8 mouse cellular contexts compared by ENCODE assay signal in the genomic region with DNA sequence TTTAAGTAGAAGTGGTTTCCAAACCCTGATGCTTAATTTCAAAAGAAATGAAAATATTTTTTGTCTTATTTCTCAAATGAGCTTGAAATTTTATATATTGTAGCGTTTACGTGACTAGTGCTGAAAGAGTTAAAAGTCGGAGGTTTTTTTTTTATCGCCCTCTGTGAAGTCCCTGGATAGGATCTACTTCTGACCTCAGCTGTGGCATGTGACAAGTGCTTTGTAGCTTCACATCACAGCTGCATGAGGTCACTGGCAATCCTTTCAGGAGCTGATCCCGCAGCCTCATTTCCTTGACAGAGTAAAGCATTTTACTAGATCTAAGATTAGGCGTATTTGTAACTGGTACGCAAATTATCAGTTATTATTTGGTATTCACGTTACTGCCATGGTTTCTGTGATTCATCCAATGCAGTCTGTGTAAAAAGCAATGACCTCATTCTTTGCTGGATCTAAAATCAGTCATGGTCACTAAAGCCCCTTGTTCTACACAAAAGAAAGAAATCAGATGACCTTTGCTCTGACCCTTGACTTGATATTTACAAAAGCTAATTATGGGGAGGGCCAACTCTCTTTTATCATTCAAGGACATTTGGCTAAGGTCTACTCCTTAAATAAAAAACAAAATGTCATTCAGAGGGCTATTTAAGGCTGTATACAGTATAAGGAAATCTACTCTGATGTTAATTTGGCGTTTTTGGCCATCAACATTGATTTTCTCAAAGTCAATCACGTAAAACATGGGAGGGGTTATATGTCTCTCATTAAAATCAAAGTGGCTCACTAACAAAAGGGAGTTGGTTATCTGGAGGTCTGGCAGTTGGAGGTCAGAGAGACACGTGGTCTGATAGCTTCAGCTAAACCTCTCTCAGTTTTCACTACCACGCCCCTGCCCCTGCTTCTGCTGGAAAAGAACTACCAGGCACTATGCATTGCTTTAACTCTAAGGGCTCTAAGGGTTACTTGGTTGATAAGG.
A peak's percentile ranks its signal among the peaks of the same experiment; 100 is the strongest.
DNase-seq lines count a peak whose midpoint lies in the region; ATAC-seq and TF ChIP-seq lines count a peak whose summit lies in the region.

No protein-coding gene starts in this region.

- TF ChIP-seq CTCF in kidney, postnatal 0 days (IDR thresholded peaks at IDR 0.05; ENCODE audit: low read depth) = no peak

- H3K27me3 ChIP-seq in kidney, postnatal 0 days (ENCODE audit: insufficient read depth, low read length) = no peaks in the 10 kb centered on the region
- H3K27me3 ChIP-seq in embryonic facial prominence, embryonic 14.5 days (replicated peaks; ENCODE audit: control insufficient read depth, insufficient read depth, low read length) = no peaks in the 10 kb centered on the region
- no peaks in the 10 kb centered on the region for H3K27me3 ChIP-seq in intestine, embryonic 16.5 days (replicated peaks; ENCODE audit: control insufficient read depth, insufficient read depth, low read length)

- no peak overlapping the region for H3K9ac ChIP-seq in kidney, postnatal 0 days (ENCODE audit: low read depth, low read length)
- H3K9ac ChIP-seq in embryonic facial prominence, embryonic 14.5 days (ENCODE audit: low read depth, low read length) = no peak overlapping the region
- no peak overlapping the region for H3K9ac ChIP-seq in intestine, embryonic 16.5 days (ENCODE audit: low read depth, low read length)

- H3K9me3 ChIP-seq in kidney, postnatal 0 days (replicated peaks; ENCODE audit: low read length) = no peaks in the 10 kb centered on the region
- no peaks in the 10 kb centered on the region for H3K9me3 ChIP-seq in embryonic facial prominence, embryonic 14.5 days (ENCODE audit: control insufficient read depth, low read length)
- H3K9me3 ChIP-seq in intestine, embryonic 16.5 days (ENCODE audit: control insufficient read depth, low read length) = no peaks in the 10 kb centered on the region

- WGBS in kidney, postnatal 0 days = 20% methylated on average over 12 of the region's 12 CpGs
- WGBS in embryonic facial prominence, embryonic 14.5 days = 16% methylated on average over 12 of the region's 12 CpGs
- WGBS in intestine, embryonic 16.5 days = 14% methylated on average over 12 of the region's 12 CpGs

- no peak overlapping the region for H3K27ac ChIP-seq in kidney, postnatal 0 days
- H3K27ac ChIP-seq in embryonic facial prominence, embryonic 14.5 days (replicated peaks; ENCODE audit: low read depth, low read length) = peak overlapping the region; percentile 66
- H3K27ac ChIP-seq in intestine, embryonic 16.5 days (ENCODE audit: low read length) = no peak overlapping the region

- H3K36me3 ChIP-seq in kidney, postnatal 0 days (ENCODE audit: insufficient read depth, low read length) = no peaks in the 10 kb centered on the region
- H3K36me3 ChIP-seq in embryonic facial prominence, embryonic 14.5 days (ENCODE audit: control insufficient read depth, insufficient read depth, low read length) = no peaks in the 10 kb centered on the region
- no peaks in the 10 kb centered on the region for H3K36me3 ChIP-seq in intestine, embryonic 16.5 days (ENCODE audit: control insufficient read depth, insufficient read depth, low read length)

- no peak overlapping the region for H3K4me3 ChIP-seq in kidney, postnatal 0 days (replicated peaks; ENCODE audit: low read depth, low read length)
- no peak overlapping the region for H3K4me3 ChIP-seq in embryonic facial prominence, embryonic 14.5 days (ENCODE audit: low read depth, low read length)
- no peak overlapping the region for H3K4me3 ChIP-seq in intestine, embryonic 16.5 days (ENCODE audit: low read length)

- no peaks in the 10 kb centered on the region for H3K4me1 ChIP-seq in kidney, postnatal 0 days (replicated peaks; ENCODE audit: insufficient read depth, low read length)
- H3K4me1 ChIP-seq in embryonic facial prominence, embryonic 14.5 days (ENCODE audit: control insufficient read depth, insufficient read depth, low read length) = 0 out of 2 replicates have a peak, but pooled peaks cover 8% of the 10 kb centered on the region
- peaks cover 6% of the 10 kb centered on the region for H3K4me1 ChIP-seq in intestine, embryonic 16.5 days (ENCODE audit: control insufficient read depth, insufficient read depth, low read length)

- no peak for ATAC-seq in kidney, postnatal 0 days (replicated peaks; ENCODE audit: low FRiP score, low read depth)
- ATAC-seq in embryonic facial prominence, embryonic 14.5 days (ENCODE audit: low read depth) = peak; percentile 83
- ATAC-seq in intestine, embryonic 16.5 days = peak; percentile 61

- peak; percentile 37 for DNase-seq in kidney, postnatal 0 days (ENCODE audit: low spot score)
- no peak for DNase-seq in kidney, adult 11 months
- DNase-seq in embryonic facial prominence, embryonic 14.5 days (ENCODE audit: low spot score) = peak; percentile 80
- peak; percentile 72 for DNase-seq in retina, embryonic 14.5 days (ENCODE audit: low spot score)
- no peak for DNase-seq in frontal cortex, postnatal 14 days (ENCODE audit: low spot score in 2 of 2)
- DNase-seq in cerebellum, adult 8-10 months = no peak
- no peak for DNase-seq in cerebellum, postnatal 14 days

- H3K4me2 ChIP-seq in kidney, postnatal 0 days (ENCODE audit: low read length) = no peak overlapping the region
- peak overlapping the region; percentile 33 for H3K4me2 ChIP-seq in embryonic facial prominence, embryonic 14.5 days (ENCODE audit: low read depth, low read length)
- no peak overlapping the region for H3K4me2 ChIP-seq in intestine, embryonic 16.5 days (ENCODE audit: low read depth, low read length)

Comparison
In these comparisons a context has a peak if more than half of its experiments do, and no peak if none do; other contexts are left out.
1. DNase-seq: peak in kidney, postnatal 0 days (single experiment), embryonic facial prominence, embryonic 14.5 days (single experiment) and retina, embryonic 14.5 days (single experiment); none in kidney, adult 11 months (single experiment), frontal cortex, postnatal 14 days (0 of 2), cerebellum, adult 8-10 months (single experiment) and cerebellum, postnatal 14 days (0 of 2).